Mouse (Mus musculus) frontal cortex, postnatal 36 days (tissue): ENCODE data around the gene Pex16.
"Not testable (repeated sequence)": the region's sequence is repeated elsewhere in the genome, so short reads cannot be mapped to it uniquely, and the experiment has no call there.

Experiments
- DNase-seq, 2 experiments: peaks; one replicate each; pipeline ENCODE4 v3.0.0; 2022; ENCODE audit warnings: low spot score in 2 of 2

Gene Pex16

DNA sequence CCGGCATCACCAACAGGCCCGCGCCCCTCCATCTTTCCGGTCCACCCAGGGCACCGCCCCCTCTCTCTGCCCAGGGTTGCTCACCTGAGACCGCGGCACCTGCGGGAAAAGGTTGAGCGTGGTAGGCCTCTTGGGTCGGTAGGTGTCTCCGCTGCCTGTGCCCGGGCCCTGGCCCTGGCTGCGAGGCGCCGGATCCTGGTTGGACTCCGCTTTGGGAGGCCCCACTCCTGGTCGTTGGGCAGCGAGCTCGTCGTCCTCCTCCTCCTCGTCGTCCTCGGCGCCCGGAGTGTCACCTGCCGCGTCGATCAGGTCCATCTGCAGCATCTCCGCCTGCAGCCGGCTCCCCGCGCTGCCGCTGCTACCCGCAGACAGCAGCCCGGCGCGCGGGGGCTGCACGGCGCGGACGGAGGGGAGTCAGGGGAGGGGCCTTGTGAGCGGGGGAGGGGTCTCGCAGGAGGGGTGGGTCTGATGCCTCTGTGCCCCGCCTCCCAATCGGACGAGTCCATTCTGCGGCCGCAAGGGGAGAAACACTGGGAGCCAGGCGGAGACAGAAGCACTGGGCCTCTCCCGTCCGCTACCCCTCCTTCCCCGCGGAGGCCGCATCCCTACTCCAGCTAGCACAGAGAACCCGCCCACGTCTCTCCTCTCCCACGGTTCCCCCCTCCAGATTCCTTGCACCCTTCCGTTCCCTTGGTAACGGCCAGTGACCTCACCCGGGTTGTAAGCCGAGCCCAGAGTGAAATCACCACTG is 14.6 kb downstream of the Pex16 start:
- peak; percentile 90 to 92 for DNase-seq

DNA sequence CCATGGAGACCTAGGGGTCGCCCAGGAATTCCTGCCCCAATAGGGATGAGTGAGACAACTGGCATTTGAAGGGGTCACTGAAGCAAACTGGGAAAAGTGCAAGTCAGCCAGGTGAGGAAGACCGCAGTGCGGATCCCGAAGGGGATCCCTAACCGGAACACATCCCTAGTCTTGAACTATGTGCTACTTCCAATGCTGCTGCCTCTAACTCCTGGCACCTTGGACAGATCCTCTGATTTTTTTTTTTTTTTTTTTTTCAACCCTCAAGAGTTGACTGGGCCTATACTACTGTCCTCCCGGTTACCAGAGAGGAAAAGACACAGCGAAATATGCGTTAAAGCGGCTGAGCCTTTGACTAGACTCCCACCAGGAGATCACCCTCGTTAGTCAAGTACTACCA is 15.2 kb downstream of the Pex16 start:
- DNase-seq: no peak

DNA sequence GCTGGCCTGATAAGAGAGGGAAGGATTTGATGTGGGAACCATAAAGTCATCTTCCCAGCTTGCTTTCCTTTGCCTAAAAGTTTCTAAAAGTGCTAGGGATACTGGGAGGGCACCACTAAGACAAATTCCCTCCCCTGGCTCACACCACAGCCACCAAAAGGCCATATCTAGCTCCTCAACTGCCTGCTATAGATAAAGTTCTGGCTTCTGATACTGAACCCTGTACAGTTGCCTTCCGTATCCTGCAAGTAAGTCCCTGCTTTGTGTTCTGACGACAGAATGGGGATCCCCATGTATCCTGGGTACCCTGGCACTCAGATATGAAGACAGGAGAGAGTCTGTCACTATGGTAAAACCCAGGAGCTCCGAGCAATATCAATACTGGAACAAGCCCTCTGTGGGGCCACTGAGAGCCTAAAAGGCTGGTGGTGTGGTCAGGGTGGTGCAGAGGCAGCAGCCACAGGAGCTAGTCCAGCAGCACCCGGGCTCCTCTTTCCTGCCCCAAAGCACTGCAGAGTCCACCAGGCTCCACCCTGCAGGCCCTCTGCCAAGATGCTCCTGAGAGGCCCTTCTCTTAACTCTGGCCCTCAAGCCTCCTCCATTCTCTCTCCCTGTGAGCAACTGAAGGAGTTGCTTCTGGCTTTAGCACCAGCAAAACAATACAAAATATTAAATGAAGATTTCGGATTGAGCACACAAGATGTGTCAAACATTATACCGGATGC is 15.9 kb downstream of the Pex16 start:
- no peak for DNase-seq

DNA sequence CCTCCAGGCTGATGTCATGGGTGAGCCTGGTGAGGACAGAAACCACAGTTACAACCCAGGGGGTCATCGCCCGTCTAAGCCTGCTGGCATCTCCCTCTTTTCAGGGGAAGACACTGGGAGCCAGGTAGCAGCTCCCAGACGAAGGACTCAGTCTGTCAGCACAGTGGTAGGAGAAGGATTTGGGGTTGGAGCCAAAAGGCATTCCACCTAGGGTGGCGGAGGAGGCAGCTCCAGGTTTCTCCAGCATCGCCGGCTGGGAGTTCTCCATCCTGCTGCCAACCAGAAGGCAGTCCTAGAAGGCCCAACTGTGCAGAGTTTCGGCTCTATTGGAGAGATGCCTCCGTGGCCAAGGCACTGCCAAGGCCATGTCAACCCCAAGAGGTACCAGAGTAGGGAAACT is 16.6 kb downstream of the Pex16 start:
- peak; percentile 49 to 67 for DNase-seq

DNA sequence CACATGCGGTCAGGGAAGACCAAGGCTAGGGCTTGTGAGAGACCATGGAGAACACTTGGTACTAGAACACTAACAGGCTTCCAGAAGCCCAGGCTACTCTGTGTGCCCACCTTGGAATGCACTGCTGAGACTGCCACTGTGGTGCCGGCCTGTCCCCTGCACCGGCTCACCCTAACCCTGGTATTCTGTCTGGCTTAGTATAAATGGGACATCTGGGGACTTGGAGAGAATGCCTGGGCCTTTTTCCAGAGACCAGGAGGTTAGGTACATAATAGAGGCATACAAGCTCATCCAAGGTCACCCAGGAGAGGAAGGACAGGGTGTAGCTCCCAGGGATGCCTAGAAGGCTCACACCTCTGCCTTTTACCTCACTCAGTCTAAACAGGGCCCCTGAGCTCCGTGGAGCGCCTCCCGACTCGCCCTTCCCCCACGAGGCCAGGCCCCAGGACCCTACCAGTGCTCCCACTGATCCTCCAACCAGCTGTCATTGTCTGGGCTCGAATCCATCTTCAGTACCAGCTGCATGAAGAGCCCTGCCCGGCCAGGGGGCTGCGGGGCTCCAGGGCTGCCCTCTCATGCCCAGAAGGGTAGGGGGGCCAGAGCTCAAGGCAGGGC is 17.3 kb downstream of the Pex16 start:
- DNase-seq: no peak

DNA sequence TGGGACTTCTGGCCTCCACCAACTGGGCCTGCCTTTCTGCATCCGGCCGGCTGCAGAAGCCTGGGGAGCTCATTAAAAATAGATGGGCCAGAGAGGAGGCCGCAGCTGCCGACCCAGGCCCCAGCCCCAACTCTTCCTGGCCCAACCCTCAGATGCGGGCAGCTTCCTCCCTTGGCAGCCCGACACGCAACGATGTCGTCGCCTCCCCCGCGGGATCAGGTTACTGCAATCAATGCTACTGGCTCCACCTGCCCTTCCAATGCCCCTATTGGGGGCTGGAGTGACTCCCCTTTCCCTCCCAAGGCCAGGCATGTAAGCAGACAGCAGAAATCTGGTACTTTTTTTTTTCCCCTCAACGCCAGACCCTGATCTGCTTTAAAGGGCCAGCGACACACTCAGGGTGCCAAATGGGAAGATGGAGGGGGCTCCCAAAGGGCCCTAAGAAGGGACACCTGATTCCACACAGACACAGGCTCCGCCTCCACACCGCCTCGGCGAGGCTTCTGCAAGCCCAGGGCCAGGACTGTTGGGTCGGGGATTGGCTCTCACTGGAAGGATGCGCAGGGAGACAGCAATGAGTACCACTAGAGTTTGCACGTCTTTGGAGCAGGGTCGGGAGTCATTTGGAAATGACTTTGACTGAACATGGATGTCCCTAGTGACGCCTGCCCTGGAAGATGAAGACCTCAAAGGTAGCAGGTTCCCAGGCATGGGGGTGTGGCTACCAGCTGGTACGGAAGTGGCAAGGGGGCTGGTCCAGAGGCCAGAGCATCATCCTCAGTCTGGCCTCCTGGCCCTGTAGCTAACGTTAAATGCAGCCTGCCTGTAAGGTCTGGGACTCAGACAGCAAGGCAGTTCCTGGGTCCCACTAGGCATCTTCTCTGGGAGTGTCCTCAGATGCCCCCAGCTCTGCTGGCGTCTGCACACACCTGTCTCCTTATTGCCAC is 18.1 kb downstream of the Pex16 start:
- DNase-seq: no peak

DNA sequence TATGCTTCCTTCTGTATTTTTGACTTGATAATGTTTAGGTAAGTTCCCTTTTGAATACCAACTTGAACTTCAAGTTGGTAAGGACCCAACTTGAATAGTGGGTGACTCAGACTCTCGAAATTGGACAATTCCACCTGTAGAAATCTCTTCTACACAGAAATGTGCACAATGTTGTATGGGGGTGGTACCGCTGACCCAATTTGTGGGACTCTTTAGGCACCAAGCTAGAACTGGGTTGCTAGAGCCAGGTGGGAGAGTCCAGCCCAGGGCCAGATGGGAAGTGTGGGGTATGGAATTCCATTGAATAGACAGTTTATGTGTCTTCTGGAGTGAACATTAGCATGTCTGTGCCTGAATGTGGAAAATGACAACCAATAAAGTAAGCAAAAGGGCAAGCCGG is 21.1 kb downstream of the Pex16 start:
- no peak for DNase-seq

DNA sequence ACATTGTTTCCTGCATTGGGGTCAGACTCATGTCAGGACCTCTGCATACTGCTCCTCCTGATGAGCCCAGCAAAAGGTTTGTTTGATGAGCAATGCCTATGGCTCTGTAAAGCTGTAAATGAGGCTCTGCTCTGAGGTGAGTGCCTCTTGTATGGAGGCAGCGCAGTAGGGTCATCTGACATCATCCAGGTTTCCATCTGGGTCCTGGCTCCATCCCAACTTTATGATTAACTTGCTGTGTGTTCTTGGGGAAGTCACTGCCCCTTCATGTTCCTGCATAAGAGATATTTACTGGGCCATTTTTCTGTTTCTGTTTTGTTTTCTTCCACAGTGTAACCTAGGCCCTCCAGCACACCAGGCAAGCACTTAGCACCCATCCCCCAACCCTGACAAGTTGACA is 23.0 kb downstream of the Pex16 start:
- no peak for DNase-seq

DNA sequence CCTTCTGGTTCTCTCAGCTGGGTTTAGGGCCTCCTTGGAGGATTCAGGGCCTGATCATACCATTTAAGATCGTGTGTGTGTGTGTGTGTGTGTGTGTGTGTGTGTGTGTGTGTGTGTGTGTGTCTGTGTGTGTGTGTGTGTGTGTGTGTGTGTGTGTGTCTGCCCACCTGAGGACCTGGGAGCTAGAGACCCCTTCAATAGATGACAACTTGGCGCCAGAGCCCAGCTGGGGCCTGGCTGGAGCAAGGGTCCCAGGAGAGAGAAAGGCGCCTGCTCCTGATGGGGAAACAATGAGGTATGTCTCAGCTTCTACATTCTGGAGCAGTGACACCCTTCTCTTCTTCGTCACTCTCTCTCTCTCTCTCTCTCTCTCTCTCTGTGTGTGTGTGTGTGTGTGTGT is 25.4 kb downstream of the Pex16 start:
- DNase-seq: not testable (repeated sequence)

DNA sequence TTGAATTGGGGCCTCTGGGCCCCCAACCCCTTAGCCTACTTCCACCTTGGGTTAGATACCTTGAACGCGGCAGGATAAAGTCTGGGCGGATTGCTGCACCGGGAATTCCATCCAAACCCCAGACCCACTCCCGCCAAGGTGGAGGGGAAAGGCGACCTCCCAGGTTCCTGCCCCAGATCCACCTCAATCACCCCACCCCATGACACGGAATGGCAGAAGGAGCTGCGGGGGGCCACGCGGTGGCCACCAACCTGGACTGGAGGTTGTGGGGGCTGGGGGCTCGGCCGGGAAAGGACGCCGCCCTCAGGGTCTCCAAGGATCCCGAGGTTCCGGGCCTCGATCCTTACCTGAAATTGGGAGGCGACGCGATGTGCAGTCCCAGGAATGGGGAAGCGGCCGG is 26.2 kb downstream of the Pex16 start:
- DNase-seq: no peak

DNA sequence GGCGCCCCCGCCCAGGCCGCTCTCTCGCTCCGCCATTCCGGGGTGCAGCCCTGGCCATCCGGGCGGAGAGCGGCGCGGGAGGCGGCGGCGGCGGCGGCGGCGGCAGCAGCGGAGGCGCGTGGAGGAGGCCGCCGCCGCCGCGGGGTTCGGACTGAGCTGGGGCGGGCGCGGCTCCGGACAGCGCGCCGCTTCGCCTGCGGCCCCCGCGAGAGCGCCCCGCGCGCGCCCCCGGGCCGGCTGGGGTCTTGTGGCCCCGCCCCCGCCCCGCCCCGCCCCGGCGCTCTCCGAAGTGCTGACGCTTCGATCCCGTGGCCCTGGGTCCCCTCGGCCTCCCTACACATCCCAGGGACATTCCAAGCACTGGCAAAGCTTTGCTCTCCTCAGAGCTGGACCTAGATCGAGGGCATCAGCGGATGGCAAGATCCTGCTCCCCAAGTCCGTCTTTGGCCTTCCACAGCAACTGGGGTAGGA is 26.6 kb downstream of the Pex16 start, which contains the start of gene Mapk8ip1:
TSS of gene Mapk8ip1 (minus strand) at position 173 of the 471 bp plus-strand sequence.
- DNase-seq: no peak

DNA sequence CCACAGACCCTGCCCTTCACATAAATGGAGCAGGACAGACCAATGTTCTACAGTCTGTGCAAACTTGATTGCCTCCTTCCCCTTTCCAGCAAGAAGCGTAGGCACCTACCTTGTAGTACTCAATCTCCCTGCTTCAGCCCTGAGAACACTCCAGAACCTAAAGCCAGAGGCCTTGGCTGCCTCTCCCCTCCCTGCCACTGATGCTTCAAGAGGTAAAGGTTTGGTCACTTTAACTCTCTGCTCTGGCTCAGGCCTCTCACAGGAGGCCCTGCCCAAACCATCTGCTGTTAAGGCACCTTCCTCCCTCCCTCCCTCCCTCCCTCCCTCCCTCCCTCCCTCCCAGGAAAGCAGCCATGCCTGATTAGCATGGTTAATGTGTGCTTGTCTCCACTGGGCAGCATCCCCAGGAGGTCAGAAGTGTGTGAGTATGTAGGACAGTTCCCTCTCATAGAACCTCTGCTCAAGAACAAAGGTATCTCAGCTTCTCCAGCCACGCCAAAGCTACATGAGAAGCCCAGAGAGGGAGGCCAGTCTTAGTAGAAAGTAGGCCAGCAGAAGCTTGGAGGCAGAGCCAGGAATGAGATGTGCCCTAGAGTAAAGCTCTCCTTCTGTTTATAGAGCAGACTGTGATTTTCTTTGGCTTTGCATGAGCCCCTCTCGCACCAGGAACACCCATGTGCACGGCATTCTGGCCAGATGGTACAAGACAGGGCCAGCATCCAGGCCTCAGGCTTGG is 28.3 kb downstream of the Pex16 start:
- DNase-seq: no peak

DNA sequence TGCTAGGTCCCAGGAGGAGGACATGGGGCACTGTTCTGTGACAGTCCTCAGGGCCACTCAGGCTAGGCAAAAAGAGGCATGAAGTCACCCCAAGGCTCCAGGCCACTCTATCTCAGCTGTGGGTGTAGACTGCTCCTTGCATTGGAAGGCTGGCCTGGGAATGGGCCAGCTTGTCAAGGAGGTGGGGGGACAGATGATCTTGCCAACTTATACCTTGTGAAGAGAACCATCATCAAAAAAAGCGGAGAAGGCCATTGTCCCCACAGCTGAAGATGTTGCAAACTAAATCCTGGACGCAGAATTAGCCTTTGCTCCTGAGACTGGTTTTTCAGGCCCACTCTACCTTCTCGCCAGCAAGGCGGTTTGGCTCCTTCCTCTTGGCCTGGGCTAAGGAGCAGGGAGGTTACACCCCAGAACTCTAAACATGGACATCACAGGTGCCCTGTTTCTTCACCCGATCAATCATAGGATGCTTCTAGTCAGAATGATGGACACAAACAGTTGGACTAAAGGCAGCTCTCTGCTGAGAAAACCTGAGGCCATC is 29.4 kb downstream of the Pex16 start:
- DNase-seq: no peak

DNA sequence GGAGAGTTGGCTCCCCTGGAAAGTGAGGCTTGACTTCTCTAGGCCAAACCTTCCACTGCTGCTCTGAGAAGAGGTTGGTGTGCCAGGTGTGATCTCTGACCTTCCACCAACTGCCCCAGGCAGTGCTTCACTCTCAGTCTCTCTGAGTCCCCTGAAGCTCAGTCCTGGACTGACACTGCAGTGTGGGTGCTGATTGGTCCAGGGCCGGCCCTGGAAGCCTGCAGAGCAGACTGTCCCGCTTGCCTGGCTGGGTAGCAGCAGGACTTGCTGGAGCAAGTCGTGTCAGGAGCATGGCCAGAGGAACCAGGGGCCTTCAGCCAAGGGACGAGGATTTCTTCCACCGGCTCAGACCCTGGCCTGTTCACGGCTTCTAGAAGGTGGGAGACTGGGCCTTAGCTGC is 30.3 kb downstream of the Pex16 start:
- DNase-seq: no peak

DNA sequence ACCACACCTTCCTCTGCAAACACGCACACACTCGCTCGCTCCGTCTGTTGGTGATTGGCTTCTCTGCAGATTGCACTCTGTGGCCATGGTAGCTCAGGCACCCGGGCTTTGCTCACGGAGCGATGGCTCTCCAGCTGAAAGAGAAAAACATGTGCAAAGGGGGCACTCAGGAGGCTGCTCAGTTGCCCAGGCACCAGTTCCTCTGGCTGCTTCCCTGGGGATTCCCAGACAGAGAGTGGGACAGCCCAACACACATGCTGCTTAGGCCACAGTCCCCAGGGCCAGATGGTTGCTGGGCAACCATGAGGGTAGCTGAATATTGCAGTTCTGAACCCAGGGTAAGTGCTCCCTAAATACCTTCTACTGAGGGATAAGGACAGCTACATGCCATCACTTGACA is 31.2 kb downstream of the Pex16 start:
- DNase-seq: no peak

DNA sequence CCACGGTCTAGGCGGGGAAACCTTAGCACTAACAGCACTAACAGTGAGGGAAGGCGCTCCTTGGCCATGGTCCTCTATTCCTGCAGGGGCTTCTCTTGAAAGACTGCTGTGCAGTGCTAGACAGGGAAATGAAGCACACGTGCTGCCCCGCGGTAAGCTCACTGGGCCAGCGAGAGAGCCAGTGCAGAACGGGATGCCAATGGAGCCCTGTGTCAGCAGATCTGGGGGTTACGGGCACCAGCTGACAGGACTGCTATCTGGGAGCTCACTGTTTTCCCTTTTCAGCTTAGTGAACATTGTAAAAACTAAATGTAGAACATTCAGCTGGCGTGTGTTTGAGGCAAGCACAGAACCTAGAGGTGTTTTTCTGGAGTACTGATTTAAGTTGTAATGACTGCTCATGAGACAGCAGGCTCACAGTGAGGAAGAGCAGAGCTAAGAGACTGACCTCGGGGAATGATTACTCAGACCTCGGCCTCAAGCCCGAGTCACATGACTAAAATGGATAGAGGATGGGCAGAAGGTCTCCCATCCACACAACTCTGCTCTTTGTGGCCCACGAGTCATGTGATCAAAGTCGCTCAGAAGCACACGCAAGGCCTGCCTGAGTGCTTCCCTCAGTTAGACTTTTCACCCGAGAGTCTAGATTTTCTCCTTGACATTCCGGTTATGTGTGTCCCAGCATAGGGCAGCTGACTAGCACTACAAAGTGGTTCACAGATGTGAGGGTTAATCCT is 34.0 kb downstream of the Pex16 start:
- no peak for DNase-seq

DNA sequence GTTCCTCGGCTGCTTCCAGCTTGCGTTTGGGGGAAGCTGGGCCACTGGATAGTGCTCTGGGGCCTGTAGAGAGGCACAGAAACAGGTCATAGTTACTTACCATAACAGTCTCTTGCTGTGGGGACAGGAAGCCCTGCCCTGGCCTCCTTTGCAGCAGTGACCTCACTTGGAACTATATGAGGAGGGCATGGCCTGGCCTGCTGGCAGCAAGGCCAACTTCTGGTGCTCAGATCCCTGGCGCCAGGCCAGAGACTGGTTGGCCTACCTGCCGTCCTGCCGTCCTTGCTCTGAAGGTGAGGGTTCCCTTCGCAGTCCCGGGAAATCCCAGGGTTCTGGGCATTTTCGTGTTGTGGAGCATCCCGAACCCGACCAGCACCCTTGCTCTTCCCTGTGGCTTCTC is 37.2 kb downstream of the Pex16 start:
- DNase-seq: no peak

DNA sequence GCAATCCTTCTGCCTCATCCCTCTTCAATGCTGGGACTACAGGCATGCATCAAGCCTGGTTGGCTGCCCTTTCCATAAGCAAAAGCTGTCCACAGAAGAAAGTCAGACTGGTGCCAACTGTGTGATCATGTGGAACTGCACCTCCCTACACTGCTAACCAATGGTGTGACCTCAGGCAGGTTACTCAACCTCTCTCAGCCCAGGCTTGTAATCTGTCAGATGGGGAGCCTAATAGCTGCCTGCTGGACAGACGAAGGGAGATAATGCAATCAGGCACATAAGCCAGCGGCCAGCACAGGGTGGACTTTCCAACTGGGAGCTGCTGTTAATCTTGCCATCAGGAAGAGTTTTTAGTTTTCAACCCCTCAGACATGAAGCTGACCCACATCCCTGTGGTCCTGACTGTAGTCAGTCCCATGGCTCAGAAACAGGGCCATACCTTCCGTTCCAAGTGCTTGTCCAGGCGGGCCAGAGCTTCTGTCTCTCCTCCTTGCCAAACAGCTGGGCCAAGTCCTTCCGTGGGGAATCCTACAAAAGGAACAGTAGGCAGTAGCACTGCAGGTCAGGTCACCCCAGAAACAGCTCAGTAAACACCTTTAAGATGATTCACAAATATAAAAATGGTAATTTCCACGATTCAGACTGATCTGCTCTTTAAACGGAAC is 47.4 kb downstream of the Pex16 start:
- no peak for DNase-seq

DNA sequence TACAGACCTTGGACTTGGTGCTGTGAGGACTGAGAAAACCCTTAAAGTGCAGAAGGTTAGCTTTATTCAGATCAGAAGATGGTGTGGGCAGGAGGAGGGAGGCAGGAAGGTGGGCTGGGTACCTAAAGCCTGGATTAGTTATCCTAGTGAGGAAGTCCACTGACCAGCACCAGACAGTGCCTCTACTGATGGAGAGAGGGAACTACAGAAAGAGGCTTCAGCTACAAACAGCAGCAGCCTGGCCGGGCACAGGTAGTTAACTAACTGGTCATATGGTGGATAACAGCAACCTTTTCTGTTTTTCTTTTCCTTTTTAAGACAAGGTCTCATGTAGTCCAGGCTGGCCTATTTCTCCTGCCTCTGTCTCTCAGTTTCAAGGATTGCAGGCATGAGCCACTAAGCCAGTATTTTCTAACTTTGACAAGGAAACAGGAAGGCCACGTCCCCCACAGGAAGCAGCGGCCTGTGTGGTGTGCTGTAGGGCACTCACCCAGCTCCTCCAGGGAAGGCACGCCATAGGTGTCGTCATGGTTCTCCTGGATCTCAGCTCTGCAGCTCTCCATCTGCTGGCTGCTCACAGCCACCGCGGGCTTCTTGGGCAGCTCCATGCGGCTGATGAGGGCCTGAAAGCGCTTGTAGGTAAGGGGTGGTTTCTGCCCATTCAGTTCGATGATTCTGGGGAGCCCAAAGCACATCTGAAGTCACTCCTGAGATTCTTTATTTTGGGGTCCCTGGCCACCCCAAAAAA is 48.1 kb downstream of the Pex16 start:
- no peak for DNase-seq
